Mouse (Mus musculus): ENCODE measurements around the gene Styxl1. TPM values are rescaled to one million over a fixed set of nuclear protein-coding genes. Genes with fewer than 3 reads are reported as not detected.

Styxl1 gene
- polyA plus RNA-seq, 1 experiment from 2014 or later = 0.41 TPM

DNA sequence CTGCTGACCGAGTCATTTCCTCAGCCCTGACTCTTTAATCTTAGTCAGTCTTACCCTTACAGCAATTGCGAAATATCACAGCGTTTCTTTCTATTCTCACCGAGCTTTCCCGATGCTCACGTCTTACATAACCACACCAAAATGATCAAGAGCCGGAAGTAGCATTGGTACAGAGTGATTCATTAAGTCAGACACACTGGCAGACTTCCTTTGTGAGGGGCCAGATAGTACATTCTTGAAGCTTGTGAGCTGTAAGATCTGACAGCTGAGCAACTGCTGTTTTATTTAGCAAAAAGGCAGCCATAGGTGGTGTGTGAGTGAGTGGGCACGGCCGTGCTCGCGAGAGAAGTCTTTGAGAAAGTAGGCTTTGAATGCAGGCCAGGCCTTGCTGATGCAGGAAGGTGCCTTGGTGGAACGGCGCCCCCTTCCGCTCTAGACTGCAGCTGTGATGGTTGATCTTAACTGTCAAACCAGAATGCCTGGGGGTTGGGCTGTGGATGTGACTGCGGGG lies 75.4 kb downstream of the Styxl1 start:
- 78% methylated on average over 15 of the region's 15 CpGs for WGBS
- H3K27me3 ChIP-seq (ENCODE audit: low read depth, poor library complexity, severe bottlenecking) = no peaks in the 10 kb centered on the region
- no peaks in the 10 kb centered on the region for H3K9me3 ChIP-seq (replicated peaks)
- no peak for DNase-seq (ENCODE audit: low spot score)
- H3K4me3 ChIP-seq = no peak overlapping the region
- H3K27ac ChIP-seq (replicated peaks) = no peak overlapping the region
- peaks cover 77% of the 10 kb centered on the region for H3K36me3 ChIP-seq
- no peaks in the 10 kb centered on the region for H3K4me1 ChIP-seq

DNA sequence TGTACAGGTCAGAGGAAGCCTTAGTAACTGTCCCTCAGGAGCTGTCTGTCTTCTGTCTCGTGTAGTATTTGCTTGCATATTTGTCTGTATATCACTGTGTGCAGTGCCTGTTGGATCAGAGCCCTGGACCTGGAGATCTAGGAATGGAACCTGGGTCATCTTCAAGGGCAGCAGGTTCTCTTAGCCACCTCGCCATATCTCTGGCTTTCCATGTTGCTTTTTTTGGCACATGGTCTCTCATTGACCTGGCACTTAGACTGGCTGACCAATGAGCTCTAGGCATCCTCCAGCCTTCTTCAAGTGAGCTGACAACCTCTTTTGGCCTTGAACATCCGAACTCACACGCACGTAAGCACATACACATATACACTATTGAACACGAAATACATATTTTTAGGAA lies 76.0 kb downstream of the Styxl1 start:
- WGBS = 88% methylated on average over 6 of the region's 6 CpGs
- Histone ChIP-seq H3K36me3 (peaks cover 77% of the 10 kb centered on the region), H3K4me1 (no peaks in the 10 kb centered on the region), H3K9me3 (replicated peaks) (no peaks in the 10 kb centered on the region), H3K27ac (replicated peaks) (no peak overlapping the region), H3K4me3 (no peak overlapping the region), H3K27me3 (ENCODE audit: low read depth, poor library complexity, severe bottlenecking) (no peaks in the 10 kb centered on the region)
- DNase-seq (ENCODE audit: low spot score) = no peak

DNA sequence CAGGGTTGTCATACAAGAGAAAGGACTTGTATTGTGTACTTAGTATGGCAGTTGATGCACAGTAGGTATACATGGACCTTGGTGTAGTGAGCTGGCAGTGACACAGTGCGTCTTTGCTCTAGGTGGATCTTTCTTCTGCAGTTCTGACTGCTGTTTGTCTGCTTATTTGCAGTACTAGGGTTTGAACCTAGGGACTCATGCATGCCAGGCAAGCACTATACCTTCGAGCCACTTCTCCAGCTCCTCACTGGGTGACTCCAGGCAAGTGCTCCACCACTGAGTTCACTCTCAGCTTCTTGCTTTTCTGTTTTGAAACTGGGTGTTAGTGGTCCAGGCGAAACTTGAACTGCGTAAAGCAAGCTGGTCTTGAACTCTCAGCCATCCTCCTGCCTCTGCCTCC lies 76.6 kb downstream of the Styxl1 start:
- no peak for DNase-seq (ENCODE audit: low spot score)
- Histone ChIP-seq H3K36me3 (peaks cover 71% of the 10 kb centered on the region), H3K4me1 (no peaks in the 10 kb centered on the region), H3K4me3 (no peak overlapping the region), H3K27me3 (ENCODE audit: low read depth, poor library complexity, severe bottlenecking) (no peaks in the 10 kb centered on the region), H3K27ac (replicated peaks) (no peak overlapping the region), H3K9me3 (replicated peaks) (no peaks in the 10 kb centered on the region)
- 95% methylated on average over 4 of the region's 4 CpGs for WGBS

DNA sequence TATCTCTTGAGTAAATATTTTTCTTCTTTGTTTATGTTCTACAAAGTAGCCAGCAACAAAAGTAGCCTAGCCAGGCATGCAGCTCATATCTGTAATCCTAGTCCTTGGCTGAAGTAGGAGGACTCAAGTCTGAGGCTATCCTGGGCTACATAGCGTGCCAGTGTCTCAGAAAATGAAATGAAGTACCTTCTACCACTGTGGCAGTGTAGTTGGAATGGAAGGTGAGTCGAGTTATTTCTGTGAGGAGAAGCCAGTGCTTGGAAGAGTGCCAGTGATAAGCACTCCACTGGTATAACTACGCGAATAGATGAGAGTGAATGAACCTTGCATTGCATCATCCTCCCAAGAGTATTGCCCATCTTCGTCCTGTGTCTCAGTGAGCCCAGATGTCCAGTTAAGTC lies 80.5 kb downstream of the Styxl1 start:
- no peak overlapping the region for H3K4me3 ChIP-seq
- H3K4me1 ChIP-seq = 0 out of 2 replicates have a peak, but pooled peaks cover 5% of the 10 kb centered on the region
- WGBS = 92% methylated on average over 5 of the region's 5 CpGs
- H3K36me3 ChIP-seq = peaks cover 50% of the 10 kb centered on the region
- no peak for DNase-seq (ENCODE audit: low spot score)
- H3K9me3 ChIP-seq (replicated peaks) = no peaks in the 10 kb centered on the region
- H3K27ac ChIP-seq (replicated peaks) = no peak overlapping the region
- H3K27me3 ChIP-seq (ENCODE audit: low read depth, poor library complexity, severe bottlenecking) = no peaks in the 10 kb centered on the region

Small RNAs within 50 kb of the gene (microRNA-seq; reads per million reads assigned to microRNA genes)
- gene Mir7034 = not detected

Other genes starting within 250 kb of the Styxl1 start
- 64.9 and 73.0 TPM in 2 replicates for gene Hip1, start 233.3 kb downstream of the Styxl1 start, polyA plus RNA-seq (2016; fragmentation: Nextera tagmentation; extraction: Ambion mirVana)
- gene Ccl26, start 214.8 kb downstream of the Styxl1 start, polyA plus RNA-seq (2016; fragmentation: Nextera tagmentation; extraction: Ambion mirVana) = not detected in 2 replicates
- 1.0 and 1.8 TPM in 2 replicates for gene Ccl24, start 205.3 kb downstream of the Styxl1 start, polyA plus RNA-seq (2016; fragmentation: Nextera tagmentation; extraction: Ambion mirVana)
- 61.9 and 65.4 TPM in 2 replicates for gene Rhbdd2, start 145.8 kb downstream of the Styxl1 start, polyA plus RNA-seq (2016; fragmentation: Nextera tagmentation; extraction: Ambion mirVana)
- gene Por, start 108.4 kb downstream of the Styxl1 start, polyA plus RNA-seq (2016; fragmentation: Nextera tagmentation; extraction: Ambion mirVana) = 114 and 145 TPM in 2 replicates
- 64.1 and 65.9 TPM in 2 replicates for gene Tmem120a, start 33.9 kb downstream of the Styxl1 start, polyA plus RNA-seq (2016; fragmentation: Nextera tagmentation; extraction: Ambion mirVana)
- 616 and 619 TPM in 2 replicates for gene Mdh2, start 95 bp upstream of the Styxl1 start, polyA plus RNA-seq (2016; fragmentation: Nextera tagmentation; extraction: Ambion mirVana)
- gene Srrm3, start 28.5 kb upstream of the Styxl1 start, polyA plus RNA-seq (2016; fragmentation: Nextera tagmentation; extraction: Ambion mirVana) = 14.0 and 26.1 TPM in 2 replicates
- gene Hspb1, start 109.5 kb upstream of the Styxl1 start, polyA plus RNA-seq (2016; fragmentation: Nextera tagmentation; extraction: Ambion mirVana) = 7.8 and 8.5 TPM in 2 replicates
- gene Ywhag, start 156.2 kb upstream of the Styxl1 start, polyA plus RNA-seq (2016; fragmentation: Nextera tagmentation; extraction: Ambion mirVana) = 270 and 311 TPM in 2 replicates
- 1.7 TPM in 2 replicates for gene Ssc4d, start 196.1 kb upstream of the Styxl1 start, polyA plus RNA-seq (2016; fragmentation: Nextera tagmentation; extraction: Ambion mirVana)
- 0.10 TPM in 1 of 2 replicates, not detected in the other for gene Zp3, start 201.7 kb upstream of the Styxl1 start, polyA plus RNA-seq (2016; fragmentation: Nextera tagmentation; extraction: Ambion mirVana)
- gene Dtx2, start 216.4 kb upstream of the Styxl1 start, polyA plus RNA-seq (2016; fragmentation: Nextera tagmentation; extraction: Ambion mirVana) = 36.3 and 39.6 TPM in 2 replicates